Mouse (Mus musculus): Measurements from ENCODE around the gene Ubash3a.

GRCm38 (mm10) chr17:31157921-31158320 lies 49.8 kb upstream of the Ubash3a start:
- no peak for TF ChIP-seq POLR2AphosphoS5 (IDR thresholded peaks at IDR 0.05; ENCODE audit: borderline replicate concordance, low read depth, low read length)
- no peak for TF ChIP-seq ZMIZ1 (IDR thresholded peaks at IDR 0.05; ENCODE audit: low read depth, low read length)
- no peak for TF ChIP-seq UBTF (IDR thresholded peaks at IDR 0.05; ENCODE audit: borderline replicate concordance, insufficient read depth, low read depth, low read length)
- TF ChIP-seq ETS1 (IDR thresholded peaks at IDR 0.05; ENCODE audit: low read depth, low read length): no peak
